Mouse (Mus musculus): ENCODE data around the gene Stag1. TPM values are rescaled to one million over a fixed set of nuclear protein-coding genes. Genes with fewer than 3 reads are reported as not detected.

The Stag1 gene
- polyA plus RNA-seq, 1 experiment from 2014 or later: 42.7 TPM

DNA sequence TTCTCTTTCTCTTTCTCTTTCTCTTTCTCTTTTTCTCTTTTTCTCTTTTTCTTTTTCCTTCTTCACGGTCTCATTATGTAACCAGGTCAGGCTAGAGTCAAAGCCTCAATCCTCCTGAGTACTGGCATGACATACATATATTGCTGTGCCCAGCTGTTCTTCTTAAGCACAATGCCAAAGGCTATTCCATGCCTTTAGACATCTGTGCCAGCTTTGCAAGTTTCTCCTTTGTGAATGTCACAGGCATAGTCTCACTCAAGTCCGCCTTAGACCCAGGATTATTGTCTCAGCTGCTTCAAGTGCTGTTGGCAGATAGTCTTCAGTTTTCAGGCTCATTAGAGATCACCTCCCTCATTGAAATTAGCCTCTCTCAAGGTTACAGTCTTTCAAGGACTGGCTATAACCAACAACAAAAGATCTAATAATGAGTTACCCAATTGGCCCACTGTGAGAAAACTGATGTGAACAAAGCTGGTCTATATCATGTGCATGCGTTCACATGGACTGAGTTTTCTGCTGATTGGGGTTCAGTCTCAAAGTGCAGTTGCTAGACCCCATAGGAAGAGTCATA is 16.0 kb downstream of the Stag1 start:
- Histone ChIP-seq H3K27me3 (replicated peaks) (no peaks in the 10 kb centered on the region), H3K4me1 (peaks cover 5% of the 10 kb centered on the region; the same call in 1 of the 2 replicates), H3K27ac (no peak overlapping the region), H3K9ac (no peak overlapping the region), H3K4me2 (replicated peaks) (no peak overlapping the region), H3K36me3 (no peaks in the 10 kb centered on the region), H3K9me3 (no peaks in the 10 kb centered on the region), H3K4me3 (no peak overlapping the region)
- WGBS: 77% methylated on average over 3 of the region's 3 CpGs
- no peak for ATAC-seq (ENCODE audit: low FRiP score, low read depth)

DNA sequence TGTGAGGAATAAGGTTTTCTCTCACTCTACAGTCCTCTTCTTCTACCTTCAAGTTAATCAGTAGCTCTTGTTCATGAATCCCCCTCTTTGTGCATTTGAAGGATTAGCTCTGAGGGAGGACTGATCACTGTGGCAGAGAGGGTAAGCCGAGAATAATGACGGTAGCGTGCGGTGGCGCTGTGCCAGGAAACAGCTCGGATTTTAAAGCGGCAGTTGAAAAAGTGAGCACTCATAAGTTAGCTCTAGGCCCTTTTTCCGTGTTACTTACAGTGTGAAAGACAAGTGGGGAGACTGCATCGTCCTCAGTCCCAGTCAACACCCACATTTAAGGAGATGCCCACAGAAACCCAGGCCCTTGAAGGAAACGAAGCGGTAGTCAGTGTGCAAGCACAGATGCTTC is 19.3 kb downstream of the Stag1 start:
- H3K4me3 ChIP-seq: no peak overlapping the region
- H3K27me3 ChIP-seq (replicated peaks): no peaks in the 10 kb centered on the region
- no peak overlapping the region for H3K27ac ChIP-seq
- 54% methylated on average over 11 of the region's 11 CpGs for WGBS
- ATAC-seq (ENCODE audit: low FRiP score, low read depth): no peak
- H3K9ac ChIP-seq: no peak overlapping the region
- H3K9me3 ChIP-seq: no peaks in the 10 kb centered on the region
- H3K4me1 ChIP-seq: peaks cover 5% of the 10 kb centered on the region; the same call in 1 of the 2 replicates
- no peaks in the 10 kb centered on the region for H3K36me3 ChIP-seq
- H3K4me2 ChIP-seq (replicated peaks): no peak overlapping the region

GRCm38 (mm10) chr9:100626258-100626657 is 28.7 kb downstream of the Stag1 start:
- WGBS: 81% methylated on average over 2 of the region's 2 CpGs
- ATAC-seq (ENCODE audit: low FRiP score, low read depth): no peak
- Histone ChIP-seq H3K36me3 (no peaks in the 10 kb centered on the region), H3K4me3 (no peak overlapping the region), H3K27ac (no peak overlapping the region), H3K4me1 (no peaks in the 10 kb centered on the region), H3K9ac (no peak overlapping the region), H3K4me2 (replicated peaks) (no peak overlapping the region), H3K27me3 (replicated peaks) (no peaks in the 10 kb centered on the region), H3K9me3 (no peaks in the 10 kb centered on the region)

- H3K9me3 ChIP-seq: no peaks in the 10 kb centered on the region
- H3K4me2 ChIP-seq (replicated peaks): no peak overlapping the region
- H3K4me3 ChIP-seq: no peak overlapping the region
- H3K4me1 ChIP-seq: peaks cover 25% of the 10 kb centered on the region
- no peak for ATAC-seq (ENCODE audit: low FRiP score, low read depth)
- no peaks in the 10 kb centered on the region for H3K36me3 ChIP-seq
- no peak overlapping the region for H3K9ac ChIP-seq
- H3K27me3 ChIP-seq (replicated peaks): no peaks in the 10 kb centered on the region
- no peak overlapping the region for H3K27ac ChIP-seq
- 47% methylated on average over 2 of the region's 2 CpGs for WGBS
Measured at GRCm38 (mm10) chr9:100640754-100641153, 43.2 kb downstream of the Stag1 start.

- whole genome bisulfite sequencing: 44% methylated on average over 6 of the region's 6 CpGs
- peak overlapping the region; percentile 92; the same call in 1 of the 2 replicates for H3K9ac ChIP-seq
- H3K27me3 ChIP-seq (replicated peaks): no peaks in the 10 kb centered on the region
- H3K4me2 ChIP-seq (replicated peaks): peak overlapping the region; percentile 63
- H3K36me3 ChIP-seq: no peaks in the 10 kb centered on the region
- H3K27ac ChIP-seq: no peak overlapping the region; the same call in 1 of the 2 replicates
- ATAC-seq (ENCODE audit: low FRiP score, low read depth): no peak
- no peaks in the 10 kb centered on the region for H3K9me3 ChIP-seq
- H3K4me3 ChIP-seq: no peak overlapping the region
- H3K4me1 ChIP-seq: peaks cover 25% of the 10 kb centered on the region
Measured at GRCm38 (mm10) chr9:100641391-100642085, 43.9 kb downstream of the Stag1 start.

GRCm38 (mm10) chr9:100642186-100642839 is 44.7 kb downstream of the Stag1 start:
- peaks cover 25% of the 10 kb centered on the region for H3K4me1 ChIP-seq
- no peak for ATAC-seq (ENCODE audit: low FRiP score, low read depth)
- H3K4me2 ChIP-seq (replicated peaks): peak overlapping the region; percentile 63
- H3K27me3 ChIP-seq (replicated peaks): no peaks in the 10 kb centered on the region
- no peaks in the 10 kb centered on the region for H3K36me3 ChIP-seq
- WGBS: 3% methylated on average over 16 of the region's 16 CpGs
- H3K4me3 ChIP-seq: peak overlapping the region; percentile 81
- peak overlapping the region; percentile 97 for H3K27ac ChIP-seq
- peak overlapping the region; percentile 92 for H3K9ac ChIP-seq
- no peaks in the 10 kb centered on the region for H3K9me3 ChIP-seq

- peak overlapping the region; percentile 92 for H3K9ac ChIP-seq
- no peaks in the 10 kb centered on the region for H3K36me3 ChIP-seq
- H3K27me3 ChIP-seq (replicated peaks): no peaks in the 10 kb centered on the region
- peak overlapping the region; percentile 63 for H3K4me2 ChIP-seq (replicated peaks)
- H3K9me3 ChIP-seq: no peaks in the 10 kb centered on the region
- peak overlapping the region; percentile 81 for H3K4me3 ChIP-seq
- WGBS: under 1% methylated on average over 96 of the region's 97 CpGs
- ATAC-seq (ENCODE audit: low FRiP score, low read depth): peak; percentile 99
- peak overlapping the region; percentile 97 for H3K27ac ChIP-seq
- peaks cover 25% of the 10 kb centered on the region for H3K4me1 ChIP-seq
Measured at GRCm38 (mm10) chr9:100642840-100643697, 45.5 kb downstream of the Stag1 start.

- H3K9me3 ChIP-seq: no peaks in the 10 kb centered on the region
- peak overlapping the region; percentile 92 for H3K9ac ChIP-seq
- peak overlapping the region; percentile 81 for H3K4me3 ChIP-seq
- peak; percentile 38 for ATAC-seq (ENCODE audit: low FRiP score, low read depth)
- peak overlapping the region; percentile 68 for H3K4me2 ChIP-seq (replicated peaks)
- no peaks in the 10 kb centered on the region for H3K27me3 ChIP-seq (replicated peaks)
- peak overlapping the region; percentile 97 for H3K27ac ChIP-seq
- WGBS: under 1% methylated on average over 60 of the region's 64 CpGs
- 0 out of 2 replicates have a peak, but pooled peaks cover 3% of the 10 kb centered on the region for H3K36me3 ChIP-seq
- peaks cover 25% of the 10 kb centered on the region for H3K4me1 ChIP-seq
Measured at GRCm38 (mm10) chr9:100644071-100644771, 46.6 kb downstream of the Stag1 start.

- H3K4me2 ChIP-seq (replicated peaks): peak overlapping the region; percentile 68
- H3K9ac ChIP-seq: no peak overlapping the region
- no peaks in the 10 kb centered on the region for H3K9me3 ChIP-seq
- H3K27ac ChIP-seq: no peak overlapping the region
- H3K27me3 ChIP-seq (replicated peaks): no peaks in the 10 kb centered on the region
- H3K4me3 ChIP-seq: 0 out of 2 replicates have a peak overlapping the region, but pooled peaks have one; percentile 9
- 32% methylated on average over 8 of the region's 8 CpGs for WGBS
- no peak for ATAC-seq (ENCODE audit: low FRiP score, low read depth)
- H3K36me3 ChIP-seq: 0 out of 2 replicates have a peak, but pooled peaks cover 3% of the 10 kb centered on the region
- peaks cover 25% of the 10 kb centered on the region for H3K4me1 ChIP-seq
Measured at GRCm38 (mm10) chr9:100645026-100645940, 47.7 kb downstream of the Stag1 start.

DNA sequence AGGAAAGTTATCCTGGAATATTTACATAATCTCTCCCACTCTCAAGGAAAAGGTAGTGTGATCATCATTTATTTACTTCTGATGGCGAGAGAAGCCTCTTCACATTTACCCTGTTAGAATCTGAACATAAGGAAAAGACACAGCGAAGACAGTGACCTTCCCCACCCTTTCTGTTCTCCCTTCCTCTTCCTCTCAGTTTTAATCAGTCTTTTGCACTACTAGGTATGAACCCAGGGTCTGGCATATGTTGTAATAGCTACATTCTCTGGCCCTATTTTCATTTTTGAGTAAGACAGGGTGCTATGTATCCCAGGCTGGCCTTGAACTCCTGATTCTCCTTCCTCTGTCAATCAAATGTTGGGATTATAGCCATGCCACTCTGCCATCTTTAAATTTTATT is 48.7 kb downstream of the Stag1 start:
- Histone ChIP-seq H3K4me2 (replicated peaks) (no peak overlapping the region), H3K4me3 (no peak overlapping the region), H3K9me3 (no peaks in the 10 kb centered on the region), H3K27me3 (replicated peaks) (no peaks in the 10 kb centered on the region), H3K9ac (no peak overlapping the region), H3K36me3 (0 out of 2 replicates have a peak, but pooled peaks cover 3% of the 10 kb centered on the region), H3K27ac (no peak overlapping the region), H3K4me1 (peaks cover 15% of the 10 kb centered on the region)
- 93% methylated on average over 2 of the region's 2 CpGs for WGBS
- ATAC-seq (ENCODE audit: low FRiP score, low read depth): no peak
